Mouse (Mus musculus) lung, postnatal 0 days (tissue): ENCODE results near the gene Slc5a4b.

Experiments
- CTCF ChIP-seq: IDR thresholded peaks from 2 replicates; pipeline ENCODE4 v1.5.1; 2016; ENCODE audit warnings: antibody characterized with exemption, mild to moderate bottlenecking
- EP300 ChIP-seq: IDR thresholded peaks from 2 replicates; pipeline ENCODE4 v1.6.1; 2016; ENCODE audit warnings: antibody characterized with exemption, mild to moderate bottlenecking, control low read depth

- no peak for TF ChIP-seq EP300
- TF ChIP-seq CTCF, result no peak
Measured at GRCm38 (mm10) chr10:76155911-76156310, 45.1 kb upstream of the Slc5a4b start.
